Mouse (Mus musculus) hindbrain, embryonic 16.5 days (tissue): ENCODE data around the gene Olfr629. TPM values are rescaled to one million over a fixed set of nuclear protein-coding genes. Genes with fewer than 3 reads are reported as not detected.
"Not testable (repeated sequence)": the region's sequence is repeated elsewhere in the genome, so short reads cannot be mapped to it uniquely, and the experiment has no call there.

Experiments used
- ATAC-seq: fragments of 200-750 bp; cut with Nextera tagmentation; 2 replicates; pipeline ENCODE4 v1.8.0; 2017; ENCODE audit warnings: moderate TSS enrichment, moderate library complexity
- H3K27ac ChIP-seq: fragments of 300-500 bp; sonication (generic); 2 replicates; pipeline ENCODE4 v1.5.1; 2014; ENCODE audit warnings: low read depth, mild to moderate bottlenecking, control low read depth, low read length, moderate library complexity
- H3K27me3 ChIP-seq: fragments of 300-500 bp; sonication (generic); replicated peaks from 2 replicates; pipeline ENCODE4 v1.6.1; 2014; ENCODE audit warnings: low read length; ENCODE audit not compliant: control insufficient read depth, insufficient read depth
- H3K36me3 ChIP-seq: fragments of 300-500 bp; sonication (generic); 2 replicates; pipeline ENCODE4 v1.6.1; 2014; ENCODE audit warnings: mild to moderate bottlenecking, low read length, moderate library complexity, mixed read lengths; ENCODE audit not compliant: control insufficient read depth, insufficient read depth
- H3K4me1 ChIP-seq: fragments of 300-500 bp; sonication (generic); 2 replicates; pipeline ENCODE4 v1.6.1; 2014; ENCODE audit warnings: low read depth, low read length; ENCODE audit not compliant: control insufficient read depth, insufficient read depth
- H3K4me2 ChIP-seq: fragments of 300-500 bp; sonication (generic); 2 replicates; pipeline ENCODE4 v1.6.1; 2014; ENCODE audit warnings: mild to moderate bottlenecking, low read length, control low read depth, moderate library complexity
- H3K4me3 ChIP-seq: fragments of 300-500 bp; sonication (generic); 2 replicates; pipeline ENCODE4 v1.5.1; 2014; ENCODE audit warnings: mild to moderate bottlenecking, low read length, control low read depth, moderate library complexity
- H3K9ac ChIP-seq: fragments of 300-500 bp; sonication (generic); 2 replicates; pipeline ENCODE4 v1.6.1; 2014; ENCODE audit warnings: low read depth, mild to moderate bottlenecking, control low read depth, low read length, moderate library complexity
- H3K9me3 ChIP-seq: fragments of 300-500 bp; sonication (generic); 2 replicates; pipeline ENCODE4 v1.6.1; 2014; ENCODE audit warnings: mild to moderate bottlenecking, low read length, moderate library complexity; ENCODE audit not compliant: control insufficient read depth
- WGBS: fragments of 180-500 bp; shearing (Covaris S2); extraction: QIAGEN DNeasy Blood & Tissue Kit; methylation state at CpG from one replicate; pipeline ENCODE4 v1.1.7; 2014; 5-methylcytosine and 5-hydroxymethylcytosine counted together
- polyA plus RNA-seq: library from polyadenylated mRNA; unstranded; fragments of >200 nt; fragmentation: Nextera tagmentation; extraction: Ambion mirVana; gene quantifications from 2 replicates; pipeline ENCODE4 v1.2.1, GENCODE M21; 2015

Gene Olfr629
- not detected in 2 replicates for polyA plus RNA-seq

DNA sequence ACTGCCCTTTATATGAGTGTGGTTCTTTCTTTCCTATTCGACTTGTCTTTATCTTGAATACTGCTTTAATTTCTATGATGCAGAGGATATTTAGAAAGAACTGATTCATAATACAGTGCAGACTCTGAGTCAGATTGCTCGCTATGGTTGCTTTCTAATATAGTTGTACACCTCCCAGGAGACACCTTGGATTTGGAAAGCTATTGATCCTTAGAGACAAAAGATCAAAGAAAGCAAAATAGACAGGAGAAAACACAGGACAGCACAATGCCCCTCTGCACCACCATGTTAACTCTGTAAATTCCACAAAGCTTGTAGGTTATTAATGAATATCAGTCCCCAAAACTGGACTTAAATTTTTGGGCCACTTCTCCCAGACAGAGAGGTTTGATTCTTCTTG is at the start of gene Olfr629:
Olfr629 (minus strand) TSS at position 101 of the 400 bp plus-strand sequence.
- Histone ChIP-seq H3K4me2 (no peak within 1 kb of the TSS), H3K4me1 (no peaks in the 10 kb centered on the region), H3K27me3 (no peaks in the 10 kb centered on the region), H3K9me3 (peaks cover 4% of the 10 kb centered on the region; the same call in 1 of the 2 replicates), H3K27ac (no peak within 1 kb of the TSS), H3K36me3 (no peaks in the 10 kb centered on the region), H3K4me3 (no peak within 1 kb of the TSS), H3K9ac (no peak within 1 kb of the TSS)
- 80% methylated on average over 2 of the region's 2 CpGs for WGBS
- no peak for ATAC-seq

- WGBS = 31% methylated on average over 4 of the region's 4 CpGs
- Histone ChIP-seq H3K27ac (no peak overlapping the region), H3K4me3 (no peak overlapping the region), H3K4me2 (no peak overlapping the region), H3K27me3 (no peaks in the 10 kb centered on the region), H3K9me3 (no peaks in the 10 kb centered on the region), H3K4me1 (no peaks in the 10 kb centered on the region), H3K9ac (no peak overlapping the region), H3K36me3 (no peaks in the 10 kb centered on the region)
- ATAC-seq = no peak
Observed at GRCm38 (mm10) chr7:103792669-103793388, 48.1 kb upstream of the Olfr629 start.

DNA sequence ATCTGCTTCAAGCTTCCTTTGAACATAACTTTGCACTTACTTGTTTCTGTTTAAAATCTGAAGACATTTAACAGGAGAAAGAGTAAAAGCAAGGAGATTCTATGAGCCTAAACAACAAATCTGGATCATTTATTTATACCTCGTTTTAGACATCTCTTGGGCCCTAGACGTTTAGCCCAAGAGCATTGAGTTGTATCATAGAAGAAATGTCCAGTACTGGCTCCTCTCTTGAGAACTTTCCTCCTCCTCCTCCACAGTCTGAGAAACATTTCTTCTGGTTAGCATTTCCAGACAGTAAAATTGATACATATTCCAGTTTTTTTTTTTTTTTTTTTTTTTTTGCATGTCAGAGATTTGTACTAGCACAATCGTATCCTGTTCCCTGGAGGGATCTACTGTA is 47.0 kb upstream of the Olfr629 start, which contains the start of gene Olfr67:
Olfr67 (minus strand) TSS at position 101 of the 400 bp plus-strand sequence.
- no peaks in the 10 kb centered on the region for H3K4me1 ChIP-seq
- no peaks in the 10 kb centered on the region for H3K9me3 ChIP-seq
- H3K36me3 ChIP-seq = no peaks in the 10 kb centered on the region
- no peak within 1 kb of the TSS for H3K4me3 ChIP-seq
- no peak within 1 kb of the TSS for H3K9ac ChIP-seq
- ATAC-seq = no peak
- no peak within 1 kb of the TSS for H3K4me2 ChIP-seq
- no peak within 1 kb of the TSS for H3K27ac ChIP-seq
- no peaks in the 10 kb centered on the region for H3K27me3 ChIP-seq
- WGBS = 80% methylated on average over 3 of the region's 3 CpGs

DNA sequence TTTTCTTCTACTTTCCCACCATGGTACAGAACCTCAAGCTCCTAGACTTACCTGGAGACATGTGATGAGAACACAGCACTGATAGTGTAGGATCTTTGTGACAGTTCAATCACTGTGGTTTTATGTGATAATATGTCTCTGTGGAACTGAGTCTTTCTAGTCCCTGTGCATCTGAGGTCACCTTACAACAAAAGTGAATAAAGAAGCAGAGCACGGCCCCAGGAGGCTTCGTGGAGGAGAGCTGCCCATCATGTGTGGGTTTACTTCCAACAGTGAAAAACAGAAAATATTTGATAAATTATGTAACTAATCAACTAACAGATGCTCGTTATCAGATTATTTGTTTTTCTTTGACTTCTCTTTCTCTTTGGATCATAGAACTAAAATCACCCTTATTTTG is 34.9 kb upstream of the Olfr629 start, which contains the start of gene Olfr68:
Olfr68 (minus strand) TSS at position 101 of the 400 bp plus-strand sequence.
- H3K9ac ChIP-seq = no peak within 1 kb of the TSS
- no peak within 1 kb of the TSS for H3K27ac ChIP-seq
- no peak for ATAC-seq

GRCm38 (mm10) chr7:103777652-103778051 is 32.9 kb upstream of the Olfr629 start:
- H3K4me1 ChIP-seq, H3K9ac ChIP-seq, H3K4me3 ChIP-seq, H3K27ac ChIP-seq, H3K36me3 ChIP-seq, H3K9me3 ChIP-seq, H3K27me3 ChIP-seq, H3K4me2 ChIP-seq, ATAC-seq: not testable (repeated sequence)
- WGBS = 86% methylated on average over 3 of the region's 4 CpGs

More for the DNA sequence above, 34.9 kb upstream of the Olfr629 start, which contains the start of gene Olfr68:
- no peaks in the 10 kb centered on the region for H3K4me1 ChIP-seq
- no peaks in the 10 kb centered on the region for H3K9me3 ChIP-seq
- H3K36me3 ChIP-seq = no peaks in the 10 kb centered on the region
- 74% methylated on average over 3 of the region's 3 CpGs for WGBS
- no peak within 1 kb of the TSS for H3K4me2 ChIP-seq
- H3K27me3 ChIP-seq = no peaks in the 10 kb centered on the region
- H3K4me3 ChIP-seq = no peak within 1 kb of the TSS

- Histone ChIP-seq H3K9ac (no peak within 1 kb of the TSS), H3K4me2 (no peak within 1 kb of the TSS), H3K36me3 (no peaks in the 10 kb centered on the region), H3K4me1 (no peaks in the 10 kb centered on the region), H3K4me3 (no peak within 1 kb of the TSS), H3K27me3 (no peaks in the 10 kb centered on the region), H3K27ac (no peak within 1 kb of the TSS), H3K9me3 (no peaks in the 10 kb centered on the region)
- 84% methylated on average over 2 of the region's 2 CpGs for WGBS
- no peak for ATAC-seq
Observed at GRCm38 (mm10) chr7:103771494-103771893, 26.8 kb upstream of the Olfr629 start, which contains the start of gene Olfr69. TSS of gene Olfr69 (minus strand) at chr7:103771594.

DNA sequence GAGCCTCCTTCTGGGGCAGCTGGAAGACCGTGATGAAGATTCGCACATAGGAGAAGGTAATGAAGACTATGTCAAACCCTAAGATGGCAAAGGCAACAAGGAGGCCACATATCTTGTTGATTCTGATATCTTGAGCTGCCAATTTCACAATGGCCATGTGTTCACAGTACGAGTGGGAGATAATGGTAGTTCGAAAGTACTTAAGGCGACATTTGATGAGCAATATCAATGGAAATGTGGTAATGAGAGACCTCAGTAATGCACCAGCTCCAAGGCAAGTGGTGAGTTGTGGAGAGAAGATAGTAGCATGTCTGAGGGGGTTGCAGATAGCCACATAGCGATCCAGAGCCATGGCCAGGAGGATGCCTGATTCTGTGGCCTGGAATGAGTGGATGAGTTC is 22.9 kb upstream of the Olfr629 start:
- H3K4me1 ChIP-seq, H3K9me3 ChIP-seq, H3K27me3 ChIP-seq, H3K9ac ChIP-seq, H3K36me3 ChIP-seq, H3K27ac ChIP-seq, H3K4me2 ChIP-seq, ATAC-seq, H3K4me3 ChIP-seq: not testable (repeated sequence)
- WGBS = 87% methylated on average over 4 of the region's 6 CpGs

DNA sequence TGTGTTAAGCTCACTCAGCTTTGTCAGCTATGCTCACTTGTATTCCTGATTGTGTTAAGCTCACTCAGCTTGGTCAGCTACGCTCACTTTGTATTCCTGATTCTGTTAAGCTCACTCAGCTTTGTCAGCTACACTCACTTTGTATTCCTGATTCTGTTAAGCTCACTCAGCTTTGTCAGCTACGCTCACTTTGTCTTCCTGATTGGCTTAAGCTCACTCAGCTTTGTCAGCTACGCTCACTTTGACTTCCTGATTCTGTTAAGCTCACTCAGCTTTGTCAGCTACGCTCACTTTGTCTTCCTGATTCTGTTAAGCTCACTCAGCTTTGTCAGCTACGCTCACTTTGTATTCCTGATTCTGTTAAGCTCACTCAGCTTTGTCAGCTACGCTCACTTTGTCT is 17.5 kb upstream of the Olfr629 start:
- H3K4me1 ChIP-seq, H3K9ac ChIP-seq, ATAC-seq, H3K36me3 ChIP-seq, H3K4me2 ChIP-seq, H3K27ac ChIP-seq, H3K27me3 ChIP-seq, H3K4me3 ChIP-seq, H3K9me3 ChIP-seq: not testable (repeated sequence)
- 91% methylated on average over 6 of the region's 6 CpGs for WGBS

DNA sequence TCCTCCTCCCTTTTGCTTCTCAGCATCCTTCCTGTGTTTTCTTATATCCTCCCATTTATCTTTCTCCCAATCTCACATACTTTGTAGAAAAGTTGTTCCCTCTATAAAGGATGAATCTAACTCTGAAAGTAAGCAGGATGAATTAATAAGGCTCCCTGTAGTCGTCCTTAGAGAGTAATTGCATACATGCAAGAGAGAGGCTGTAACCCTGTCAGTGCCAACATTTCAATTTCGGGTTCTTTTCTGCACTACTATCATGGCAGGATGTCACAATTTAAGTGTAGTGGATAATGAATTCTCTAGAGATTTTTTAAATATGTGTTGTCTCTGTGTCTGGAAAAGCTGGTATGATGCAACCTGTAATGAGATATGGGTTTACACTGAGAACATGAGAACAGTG is 12.5 kb upstream of the Olfr629 start, which contains the start of gene Olfr630:
Olfr630 (minus strand) TSS at position 101 of the 400 bp plus-strand sequence.
- no peak for ATAC-seq
- Histone ChIP-seq H3K36me3 (no peaks in the 10 kb centered on the region), H3K9ac (no peak within 1 kb of the TSS), H3K4me2 (no peak within 1 kb of the TSS), H3K27me3 (no peaks in the 10 kb centered on the region), H3K27ac (no peak within 1 kb of the TSS), H3K4me1 (no peaks in the 10 kb centered on the region), H3K4me3 (no peak within 1 kb of the TSS), H3K9me3 (no peaks in the 10 kb centered on the region)
- 48% methylated on average over 2 of the region's 2 CpGs for WGBS
